Mouse (Mus musculus) layer of hippocampus, adult 9-11 months (tissue): ENCODE data around the gene Myl6.

Source experiments
- DNase-seq: peaks from one replicate; pipeline ENCODE4 v3.0.0; 2022

The Myl6 gene

GRCm38 (mm10) chr10:128493695-128494666 is at the start of gene Myl6:
Myl6 (minus strand) TSS chr10:128494145.
- DNase-seq: peak; percentile 98

GRCm38 (mm10) chr10:128543100-128543499 is 49.2 kb upstream of the Myl6 start:
- DNase-seq: no peak

DNA sequence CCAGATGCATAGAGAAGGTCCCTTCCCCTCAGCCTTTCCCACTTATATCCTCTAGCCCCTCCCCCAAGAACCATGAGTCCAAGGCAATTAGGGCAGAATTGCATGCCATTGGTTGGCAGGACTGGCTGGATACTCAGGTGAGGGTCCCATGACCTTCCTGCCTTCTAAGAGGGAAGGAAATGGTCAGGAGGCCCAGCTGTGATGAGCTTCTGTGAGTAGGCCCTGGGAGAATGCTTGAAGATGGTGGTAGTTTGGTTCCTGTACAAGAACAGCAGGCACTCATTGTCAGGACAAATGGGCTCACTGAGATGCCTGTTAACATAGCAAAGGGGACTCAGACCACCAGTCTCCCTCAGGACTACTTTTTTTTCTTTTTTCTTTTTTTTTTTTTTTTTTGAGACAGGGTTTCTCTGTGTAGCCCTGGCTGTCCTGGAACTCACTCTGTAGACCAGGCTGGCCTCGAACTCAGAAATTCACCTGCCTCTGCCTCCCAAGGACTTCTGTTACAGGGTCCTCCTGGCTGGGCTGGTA is 44.5 kb upstream of the Myl6 start:
- DNase-seq: no peak

- peak; percentile 90 for DNase-seq
Observed at GRCm38 (mm10) chr10:128536266-128536940, 42.5 kb upstream of the Myl6 start.

- DNase-seq: no peak
Observed at GRCm38 (mm10) chr10:128535624-128536265, 41.8 kb upstream of the Myl6 start.

DNA sequence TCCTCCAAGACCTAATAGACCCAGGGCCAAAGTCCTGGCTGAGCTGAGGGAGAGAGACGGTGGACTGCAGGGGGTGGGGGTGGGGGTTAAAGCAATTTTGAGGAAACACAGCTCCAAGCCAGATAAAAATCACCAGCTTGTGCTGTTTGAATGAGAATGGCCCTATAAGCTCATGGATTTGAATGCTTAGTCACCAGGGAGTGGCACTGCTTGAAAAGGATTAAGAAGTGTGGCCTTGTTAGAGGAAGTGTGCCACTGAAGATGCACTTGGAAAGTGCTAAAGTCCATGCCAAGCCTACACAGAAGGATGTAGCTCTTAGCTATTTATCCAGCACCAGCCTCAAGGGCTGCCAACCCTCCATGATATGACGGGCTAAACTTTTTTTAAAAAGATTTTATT is 41.3 kb upstream of the Myl6 start:
- no peak for DNase-seq

DNA sequence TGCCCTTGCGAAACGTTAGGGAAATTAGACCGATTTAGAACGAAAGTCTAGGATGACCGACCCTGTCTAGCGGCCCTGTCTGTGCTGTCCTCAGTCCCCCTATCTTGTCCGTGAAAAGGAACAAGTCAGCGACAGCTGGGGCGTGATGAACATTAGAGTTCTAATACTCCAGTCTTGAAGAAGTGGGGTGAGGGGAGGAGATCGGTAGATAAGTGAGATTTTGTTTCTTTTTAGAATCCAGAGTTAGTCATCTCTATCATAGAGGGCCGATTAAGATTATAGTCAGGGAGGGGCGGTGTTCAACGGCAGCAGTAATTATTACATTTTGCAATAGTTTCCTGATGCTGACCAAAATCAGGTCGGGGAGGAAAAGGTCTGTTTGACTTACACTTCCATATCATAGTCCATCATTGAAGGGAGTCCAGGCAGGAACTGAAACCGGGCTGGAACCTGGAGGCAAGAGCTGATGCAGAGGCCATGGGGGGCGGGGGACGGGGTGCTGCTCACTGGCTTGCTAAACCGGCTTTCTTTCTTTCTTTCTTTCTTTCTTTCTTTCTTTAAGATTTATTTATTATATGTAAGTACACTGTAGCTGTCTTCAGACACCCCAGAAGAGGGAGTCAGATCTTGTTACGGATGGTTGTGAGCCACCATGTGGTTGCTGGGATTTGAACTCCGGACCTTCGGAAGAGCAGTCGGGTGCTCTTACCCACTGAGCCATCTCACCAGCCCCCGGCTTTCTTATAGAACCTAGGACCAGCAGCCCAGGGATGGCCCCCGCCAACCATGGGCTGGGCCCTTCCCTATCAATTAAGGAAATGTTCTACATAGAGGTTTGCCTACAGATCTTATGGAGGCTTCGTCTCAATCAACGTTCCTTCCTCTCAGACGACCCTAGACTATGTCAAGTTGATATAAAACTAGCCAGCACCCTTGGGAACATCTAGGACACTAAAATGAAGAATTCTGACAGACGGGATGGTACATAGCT is 32.7 kb upstream of the Myl6 start:
- no peak for DNase-seq

DNA sequence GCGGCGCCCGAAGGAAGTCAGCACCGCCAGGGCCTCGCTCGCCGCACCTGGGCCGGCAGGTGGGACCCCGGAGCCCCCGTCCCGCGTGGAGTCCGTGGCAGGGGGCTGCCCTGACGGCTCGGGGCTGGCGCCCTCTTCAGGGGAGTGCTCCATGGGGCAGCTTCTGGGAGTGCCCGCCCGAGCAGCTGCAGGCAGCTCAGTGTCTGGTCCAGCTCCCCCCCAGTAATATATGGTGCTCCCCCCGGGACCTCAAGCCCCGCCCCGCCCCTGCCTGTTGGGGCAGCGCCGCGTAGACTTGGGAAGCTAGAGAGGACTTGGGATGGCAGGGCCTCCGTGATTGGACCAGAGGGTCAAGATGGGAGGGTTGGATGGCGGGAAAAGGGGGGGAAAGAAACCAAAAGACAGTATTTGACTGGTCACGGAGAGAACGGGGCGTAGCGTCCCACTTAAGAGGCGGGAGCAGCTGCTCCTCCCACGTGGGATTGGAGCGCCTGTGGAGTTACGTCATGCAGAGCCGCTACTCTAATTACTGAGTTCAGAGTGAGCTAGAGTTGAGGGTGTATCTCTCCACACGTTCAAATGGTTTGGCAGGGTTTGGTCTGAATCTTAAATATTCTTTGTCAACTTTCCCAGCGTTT is 31.8 kb upstream of the Myl6 start, which contains the start of gene Esyt1:
Gene Esyt1, minus strand, starts transcription at position 201 of the 638 bp plus-strand sequence.
- peak; percentile 97 for DNase-seq

GRCm38 (mm10) chr10:128524732-128525662 is 31.1 kb upstream of the Myl6 start:
- DNase-seq: no peak

DNA sequence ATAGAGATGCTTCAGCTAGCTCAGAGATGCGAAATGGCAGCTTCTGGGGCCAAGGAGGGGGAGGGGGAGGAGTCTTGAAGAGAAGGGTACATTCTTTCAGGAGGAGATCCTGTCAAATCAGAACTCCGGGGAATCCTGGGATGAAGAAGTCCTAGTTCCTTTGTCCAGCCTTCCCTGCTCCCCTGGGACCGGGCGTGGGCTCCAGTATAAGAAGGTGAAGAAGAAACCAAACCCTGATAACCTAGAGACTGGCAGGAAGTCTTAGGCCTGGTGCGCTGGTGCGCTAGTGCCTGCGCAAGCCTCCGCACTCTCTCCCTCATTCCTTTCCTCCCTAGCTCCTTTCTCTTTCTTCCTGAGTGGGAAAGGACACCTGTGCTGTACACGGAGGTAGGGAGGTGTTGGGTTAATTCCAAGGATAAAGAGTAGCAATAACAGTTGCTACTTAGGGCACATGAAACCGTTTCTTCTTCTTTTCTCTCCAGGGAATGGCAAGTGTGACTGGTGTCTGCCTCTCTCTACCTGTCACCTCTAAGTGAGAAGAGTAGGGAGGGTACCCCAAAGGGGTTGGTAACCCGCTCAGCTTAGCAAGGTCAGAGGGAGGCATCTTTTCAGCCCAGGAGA is 30.3 kb upstream of the Myl6 start:
- no peak for DNase-seq

DNA sequence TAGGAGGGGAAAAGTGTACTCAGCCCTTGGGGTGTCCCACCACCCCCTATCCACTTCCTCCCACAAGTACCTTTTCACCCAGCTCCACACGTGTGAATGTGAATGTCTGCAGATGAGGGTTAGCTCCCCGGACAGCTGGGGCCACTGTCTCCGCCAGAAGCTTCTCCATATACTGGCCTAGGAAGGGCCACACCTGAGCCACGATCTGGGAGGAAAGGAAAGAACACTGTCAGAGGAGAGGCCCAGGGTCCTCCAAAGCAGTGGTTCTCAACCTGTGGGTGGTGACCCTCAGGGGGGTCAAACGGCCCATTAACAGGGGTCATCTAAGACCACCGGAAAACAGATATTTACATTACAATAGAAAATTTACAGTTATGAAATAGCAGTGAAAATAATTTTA is 28.4 kb upstream of the Myl6 start:
- no peak for DNase-seq

- DNase-seq: no peak
Observed at GRCm38 (mm10) chr10:128520591-128520990, 26.6 kb upstream of the Myl6 start.

DNA sequence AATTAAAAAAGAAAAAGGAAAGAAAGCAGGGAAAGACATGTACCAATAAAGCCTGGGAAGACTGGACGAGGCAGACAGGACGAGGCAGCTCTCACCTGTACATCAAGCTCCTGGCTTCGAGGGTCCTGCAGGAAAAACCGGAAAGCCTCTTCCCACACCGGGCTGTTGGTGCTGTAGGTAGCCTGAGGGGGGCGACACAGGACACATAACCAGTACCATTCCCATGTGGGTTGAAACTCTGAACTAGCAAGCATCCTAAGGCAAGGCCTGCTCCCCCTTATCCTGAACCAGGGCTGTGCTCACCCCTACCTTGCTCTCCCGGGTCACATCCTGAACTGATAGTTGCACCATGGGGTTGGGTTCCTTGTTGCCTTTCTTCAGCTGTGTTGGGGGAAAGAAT is 24.9 kb upstream of the Myl6 start:
- DNase-seq: no peak

GRCm38 (mm10) chr10:128516677-128517076 is 22.7 kb upstream of the Myl6 start:
- DNase-seq: no peak

GRCm38 (mm10) chr10:128516029-128516428 is 22.1 kb upstream of the Myl6 start:
- no peak for DNase-seq

GRCm38 (mm10) chr10:128515044-128515443 is 21.1 kb upstream of the Myl6 start:
- no peak for DNase-seq

DNA sequence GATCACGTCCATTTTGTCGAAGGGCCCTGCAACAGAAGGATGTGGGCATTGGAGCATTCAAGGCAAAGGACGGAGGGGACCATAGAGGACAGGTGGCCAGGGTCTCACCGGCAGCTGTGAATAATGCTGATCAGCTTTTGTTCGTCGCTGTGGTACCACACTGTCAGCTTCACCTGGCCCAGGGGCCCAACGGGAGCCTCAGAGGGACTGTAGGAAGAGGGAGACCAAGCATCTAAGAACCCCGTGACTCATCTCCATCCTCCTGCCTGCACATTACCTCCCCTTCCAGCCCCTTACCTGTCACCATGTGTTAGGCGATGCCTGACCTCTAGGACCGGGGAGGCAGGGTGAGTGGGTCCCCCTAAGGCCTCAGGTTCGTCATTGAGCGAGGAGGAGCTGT is 17.8 kb upstream of the Myl6 start:
- DNase-seq: no peak

GRCm38 (mm10) chr10:128511189-128511588 is 17.2 kb upstream of the Myl6 start:
- no peak for DNase-seq

DNA sequence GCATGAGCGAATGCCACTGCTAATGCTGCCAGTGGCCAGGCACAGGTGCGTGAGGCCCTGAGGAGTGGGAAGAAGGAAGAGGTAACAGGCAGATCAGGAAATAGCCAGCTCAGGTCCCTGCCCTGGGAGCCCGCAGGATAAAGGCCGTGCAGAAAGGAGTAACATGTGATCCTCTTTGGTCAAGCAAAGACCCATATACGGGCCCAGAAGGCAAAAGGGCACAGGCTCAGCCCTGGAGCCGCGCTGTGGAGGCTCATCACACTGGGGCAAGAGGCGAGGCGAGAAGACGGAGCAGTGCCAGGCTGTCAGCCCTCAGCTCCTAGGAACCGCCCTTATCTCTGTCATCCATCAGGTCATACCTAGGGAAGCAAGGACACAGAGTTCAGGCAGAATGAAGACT is 16.4 kb upstream of the Myl6 start:
- no peak for DNase-seq

DNA sequence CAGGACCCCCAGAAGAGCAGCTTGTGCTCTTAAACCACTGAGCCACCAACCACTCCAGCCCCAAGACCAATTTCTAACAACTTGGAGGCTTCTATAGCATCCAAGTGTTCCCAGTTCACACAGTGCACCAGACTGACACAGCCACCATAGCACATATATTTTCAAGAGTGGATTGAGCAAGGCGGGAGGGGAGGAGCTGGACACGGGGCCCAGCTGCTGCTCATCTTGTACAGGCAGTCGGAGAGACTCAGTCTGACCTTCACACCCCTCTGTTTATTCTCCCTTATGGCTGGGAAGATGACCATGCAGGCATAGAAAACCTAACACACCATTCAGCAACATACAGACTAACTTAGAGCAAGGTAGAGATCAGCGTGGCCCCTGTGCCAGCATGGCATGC is 15.9 kb upstream of the Myl6 start:
- no peak for DNase-seq
